Mouse (Mus musculus) retina, embryonic 14.5 days (tissue): ENCODE measurements around the gene Rfng.
"Not testable (repeated sequence)": the region's sequence is repeated elsewhere in the genome, so short reads cannot be mapped to it uniquely, and the experiment has no call there.

Experiments
- DNase-seq: peaks from one replicate; pipeline ENCODE4 v3.0.0-alpha.2; 2015; ENCODE audit warnings: low spot score

Gene Rfng

DNA sequence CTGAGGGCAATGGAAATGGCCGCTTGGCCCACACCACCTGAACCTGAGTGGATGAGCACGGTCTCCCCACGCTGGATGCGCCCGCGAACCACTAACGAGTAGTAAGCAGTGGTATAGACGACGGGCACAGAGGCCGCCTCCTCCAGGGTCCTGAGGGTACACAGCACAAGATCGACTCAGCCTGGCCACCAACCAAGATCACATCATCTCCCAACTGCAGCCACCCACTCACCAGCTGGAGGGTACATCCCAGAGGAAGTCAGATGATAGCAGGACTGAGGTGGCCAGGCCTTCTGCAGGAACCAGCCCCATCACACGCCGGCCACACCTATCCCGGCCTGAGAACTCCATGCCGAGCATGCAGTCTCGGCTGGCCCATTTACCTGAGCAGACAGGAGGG, 28.1 kb upstream of the Rfng start:
- DNase-seq, result no peak

- DNase-seq, result no peak
Measured at GRCm38 (mm10) chr11:120808010-120808409, 24.0 kb upstream of the Rfng start.

- no peak for DNase-seq
Measured at GRCm38 (mm10) chr11:120805375-120806298, 21.6 kb upstream of the Rfng start.

DNA sequence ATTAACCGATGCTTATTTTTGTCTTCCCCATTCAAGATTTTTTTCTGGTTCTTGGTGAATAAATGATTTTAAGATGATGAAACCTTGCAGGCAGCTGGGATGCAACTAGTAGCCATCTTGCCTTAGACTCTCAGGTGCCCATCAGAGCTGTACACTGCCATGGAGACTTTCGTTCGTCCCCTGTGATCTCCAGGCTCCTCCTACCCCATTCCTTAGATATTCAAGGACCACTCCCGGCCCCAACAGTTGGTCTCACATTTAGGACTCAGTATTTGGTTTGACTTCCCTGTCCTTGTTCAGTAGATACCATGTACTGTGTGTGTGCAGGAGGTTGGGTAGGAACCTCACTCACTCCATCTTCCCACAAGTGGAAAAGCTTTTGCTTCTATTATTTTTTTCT, 20.8 kb upstream of the Rfng start:
- no peak for DNase-seq

DNA sequence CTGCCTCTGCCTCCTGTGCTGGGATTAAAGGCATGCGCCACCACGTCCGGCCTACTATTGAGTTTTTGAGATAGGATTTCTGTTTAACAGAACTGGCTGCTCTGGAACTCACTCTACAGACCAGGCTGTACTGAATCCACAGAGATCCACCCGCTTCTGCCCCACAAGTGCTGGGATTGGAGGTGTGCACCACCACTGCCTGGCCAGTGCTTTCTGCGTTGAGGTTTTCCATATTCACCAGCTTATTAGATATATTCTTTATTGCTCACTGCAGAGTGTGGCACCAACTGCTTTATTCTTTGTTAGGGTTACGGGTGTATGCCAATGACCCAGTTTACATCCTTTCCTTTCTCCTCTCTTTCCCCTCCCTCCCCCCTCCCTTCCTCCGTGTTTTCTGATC, 20.3 kb upstream of the Rfng start:
- DNase-seq, result no peak

DNA sequence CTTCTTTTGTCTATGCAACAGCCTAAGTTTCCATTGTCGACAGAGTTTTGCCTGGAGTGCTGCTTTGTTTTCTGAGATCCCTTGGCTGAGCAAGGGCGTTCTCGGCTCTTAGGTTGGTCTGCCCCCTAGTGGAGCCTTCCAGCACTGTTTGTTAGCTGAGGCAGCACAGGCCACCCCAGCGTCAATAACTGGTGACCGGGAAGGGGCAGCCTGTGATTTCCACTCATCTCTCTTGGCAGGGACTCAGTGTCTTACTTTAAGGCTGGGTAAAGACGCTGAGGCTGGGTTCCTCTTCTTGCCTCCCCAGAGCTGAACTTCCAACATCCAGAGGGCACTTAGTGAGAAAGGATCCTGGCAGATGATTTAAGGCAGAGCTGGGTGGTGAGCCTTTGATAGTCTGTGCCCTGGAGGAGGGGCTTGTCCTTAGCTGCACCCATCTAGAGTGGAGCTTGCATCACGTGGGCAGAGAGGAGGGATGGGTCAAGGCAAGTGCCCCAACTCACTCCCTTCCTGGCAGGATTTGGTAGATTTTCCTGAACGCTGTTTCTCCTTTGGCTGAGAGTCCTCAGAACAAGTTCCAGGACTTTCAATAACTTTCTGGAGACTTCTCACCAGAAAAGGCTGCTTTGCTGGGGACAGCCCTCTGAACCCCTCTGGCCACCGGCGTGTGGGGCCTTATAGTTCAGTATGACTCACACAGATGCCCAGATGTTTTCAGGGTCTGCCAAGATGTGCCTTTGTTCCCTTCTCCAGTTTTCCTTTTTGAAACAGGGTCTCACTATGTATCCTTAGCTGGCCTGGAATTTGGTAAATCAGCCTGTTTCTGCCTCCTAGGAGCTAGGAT, 16.3 kb upstream of the Rfng start:
- peak; percentile 97 for DNase-seq

DNA sequence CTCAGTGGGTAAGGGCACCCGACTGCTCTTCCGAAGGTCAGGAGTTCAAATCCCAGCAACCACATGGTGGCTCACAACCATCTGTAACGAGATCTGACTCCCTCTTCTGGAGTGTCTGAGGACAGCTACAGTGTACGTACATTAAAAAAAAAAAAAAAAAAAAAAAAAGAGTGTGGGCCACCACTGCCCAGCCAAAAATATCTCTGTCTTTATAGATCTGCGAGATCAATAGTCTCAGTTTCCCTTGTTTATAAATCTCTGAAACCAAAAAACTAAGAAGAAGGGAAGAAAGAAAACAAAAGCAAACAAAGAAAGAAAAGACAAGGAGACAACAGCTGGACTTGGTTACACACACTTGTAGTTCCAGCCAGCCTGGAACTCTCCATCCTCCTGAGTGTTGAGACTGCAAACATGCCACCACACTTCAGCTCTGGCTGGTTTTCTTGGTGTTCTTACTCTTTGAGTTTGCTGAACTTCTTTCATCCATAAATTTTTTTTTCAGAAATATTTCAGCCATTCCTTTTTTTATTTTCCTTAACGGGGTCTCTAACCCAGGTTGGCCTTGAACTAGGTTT, 15.4 kb upstream of the Rfng start:
- no peak for DNase-seq

DNA sequence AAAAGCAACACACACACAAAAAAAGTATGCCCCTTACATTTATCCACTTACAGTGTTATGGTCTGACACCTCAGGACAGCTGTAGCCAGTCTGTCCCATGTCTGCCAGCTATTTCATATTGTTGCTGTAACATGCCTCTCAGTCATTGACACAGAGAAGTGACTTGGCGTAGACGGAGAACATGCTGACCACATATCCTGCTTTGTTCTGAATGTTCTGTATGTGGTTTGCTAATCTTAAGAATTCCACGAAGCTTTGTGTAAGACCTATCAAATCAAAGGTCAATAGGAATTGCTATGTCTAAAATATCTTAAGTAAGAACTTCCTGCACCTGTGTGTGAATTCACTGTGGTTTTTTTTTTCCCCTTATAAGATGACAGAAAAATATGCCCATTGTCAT, 14.2 kb upstream of the Rfng start:
- DNase-seq, result no peak

GRCm38 (mm10) chr11:120796614-120796946, 12.6 kb upstream of the Rfng start:
- DNase-seq, result no peak

GRCm38 (mm10) chr11:120795756-120796613, 12.0 kb upstream of the Rfng start, which contains the start of gene Dus1l:
Dus1l (minus strand) TSS chr11:120796403.
- DNase-seq, result peak; percentile 99

GRCm38 (mm10) chr11:120792652-120793051, 8.6 kb upstream of the Rfng start:
- no peak for DNase-seq

GRCm38 (mm10) chr11:120789810-120790209, 5.8 kb upstream of the Rfng start:
- DNase-seq, result no peak

- DNase-seq, result no peak
Measured at GRCm38 (mm10) chr11:120789355-120789754, 5.3 kb upstream of the Rfng start.

GRCm38 (mm10) chr11:120788460-120788859, 4.5 kb upstream of the Rfng start:
- not testable (repeated sequence) for DNase-seq

GRCm38 (mm10) chr11:120785145-120785544, 1.1 kb upstream of the Rfng start:
- no peak for DNase-seq

- DNase-seq, result no peak
Measured at GRCm38 (mm10) chr11:120783426-120784063, 462 bp downstream of the Rfng start.

- not testable (repeated sequence) for DNase-seq
Measured at GRCm38 (mm10) chr11:120781361-120781760, 2.6 kb downstream of the Rfng start.

- no peak for DNase-seq
Measured at GRCm38 (mm10) chr11:120779876-120780275, 4.1 kb downstream of the Rfng start.

- DNase-seq, result no peak
Measured at GRCm38 (mm10) chr11:120777123-120777522, 6.9 kb downstream of the Rfng start.

GRCm38 (mm10) chr11:120775774-120776469, 8.1 kb downstream of the Rfng start:
- DNase-seq, result peak; percentile 98
